Mouse (Mus musculus): ENCODE data around the gene Olfr934. TPM values are rescaled to one million over a fixed set of nuclear protein-coding genes. Genes with fewer than 3 reads are reported as not detected.

The Olfr934 gene
- not detected for total RNA-seq (2021)
- long read RNA-seq, experiment 1, result 0 reads
- long read RNA-seq, experiment 2, result 0 reads

DNA sequence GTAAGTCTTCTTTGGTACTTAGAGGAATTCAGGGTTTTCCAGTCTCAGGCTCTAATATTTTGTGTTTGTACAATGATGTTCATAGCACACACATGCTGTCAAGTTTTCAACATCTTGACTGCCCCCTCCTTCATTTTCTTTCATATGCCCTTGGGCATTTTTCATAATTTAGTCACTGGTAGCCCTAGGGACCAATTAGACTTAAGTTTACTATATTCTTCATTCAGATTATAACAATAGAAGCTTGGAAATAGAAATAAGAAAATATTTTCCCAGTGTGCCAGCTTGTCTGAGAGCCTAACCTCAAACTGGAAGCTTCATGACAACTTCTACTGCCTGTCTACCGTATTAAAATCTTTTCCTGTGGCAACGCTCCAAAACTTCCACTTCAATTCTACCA is at the start of gene Olfr934:
TSS of gene Olfr934 (minus strand) at position 101 of the 400 bp plus-strand sequence.
- DNase-seq (ENCODE audit: low spot score in 2 of 2), result no peak

DNA sequence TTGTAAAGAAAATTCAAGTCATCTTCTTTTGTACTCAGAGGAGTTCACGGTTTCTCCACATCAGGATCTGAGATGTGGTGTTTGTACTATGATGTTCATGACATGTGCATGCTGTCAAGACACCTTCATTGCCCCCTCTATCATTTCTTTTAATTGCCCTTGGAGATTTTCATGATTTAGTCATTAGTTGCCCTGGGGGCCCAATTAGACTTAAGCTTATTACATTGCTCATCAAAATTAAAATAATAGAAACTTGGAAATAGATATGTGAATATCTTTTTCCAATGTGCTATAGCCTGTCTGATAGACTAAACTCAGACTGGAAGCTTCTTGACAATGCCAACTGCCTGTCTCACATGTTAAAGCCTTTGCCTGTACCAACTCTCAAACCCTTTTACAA is 35.2 kb upstream of the Olfr934 start, which contains the start of gene Olfr146:
TSS of gene Olfr146 (minus strand) at position 101 of the 400 bp plus-strand sequence.
- no peak for DNase-seq (ENCODE audit: low spot score in 2 of 2)

DNA sequence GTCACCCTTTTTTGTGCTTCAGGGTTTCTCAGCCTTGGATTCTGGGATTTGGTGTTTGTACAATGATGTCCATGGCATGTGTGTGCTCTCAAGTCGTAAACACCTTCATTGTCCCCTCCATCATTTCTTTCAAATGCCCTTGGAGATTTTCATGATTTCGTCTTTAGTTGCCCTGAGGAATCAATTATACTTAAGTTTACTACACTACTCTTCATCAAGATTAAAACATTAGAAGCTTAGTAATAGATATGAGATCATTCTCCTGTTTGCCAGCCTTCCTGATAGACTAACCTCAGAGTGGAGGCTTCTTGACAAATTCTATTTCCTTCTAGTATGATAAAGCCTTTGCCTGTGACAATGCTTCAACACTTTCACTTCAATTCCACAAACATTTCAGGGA is 11.5 kb upstream of the Olfr934 start, which contains the start of gene Olfr935:
TSS of gene Olfr935 (minus strand) at position 101 of the 400 bp plus-strand sequence.
- DNase-seq (ENCODE audit: low spot score in 2 of 2), result no peak

DNA sequence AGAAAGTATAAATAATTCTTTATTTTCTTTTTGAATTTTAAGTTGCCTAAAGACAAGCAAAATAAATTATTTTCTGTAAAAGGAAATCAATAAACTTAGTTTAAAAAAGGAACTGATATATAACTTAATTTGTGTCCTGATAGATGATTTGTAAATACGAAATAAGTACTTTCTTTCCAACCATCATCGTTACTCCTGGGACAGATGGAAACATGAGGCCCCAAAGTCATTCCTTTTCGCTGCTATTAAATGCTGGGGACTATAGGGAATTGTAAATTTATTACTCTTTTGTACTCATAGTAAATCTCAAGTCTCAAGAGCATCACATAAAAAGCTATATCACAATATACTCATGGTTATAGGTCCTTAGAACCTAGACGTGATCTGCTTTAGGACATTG is 16.1 kb downstream of the Olfr934 start, which contains the start of gene Olfr933:
TSS of gene Olfr933 (plus strand) at position 301 of the 400 bp plus-strand sequence.
- DNase-seq (ENCODE audit: low spot score in 2 of 2), result no peak

DNA sequence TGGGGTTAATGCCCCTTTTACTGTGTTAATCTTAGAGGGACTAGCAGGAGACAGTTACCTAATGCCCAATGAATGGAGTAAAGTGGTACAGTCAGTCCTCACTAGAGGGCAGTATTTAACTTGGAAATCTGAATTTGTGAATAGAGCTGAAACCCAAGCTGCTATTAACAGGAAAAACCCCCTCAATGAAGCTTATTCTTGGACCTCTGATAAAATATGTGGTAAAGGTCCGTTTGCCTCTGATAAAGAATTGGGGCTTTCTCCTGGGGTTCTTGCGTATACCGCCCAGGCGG is 34.0 kb downstream of the Olfr934 start:
- DNase-seq (ENCODE audit: low spot score in 2 of 2), result no peak

DNA sequence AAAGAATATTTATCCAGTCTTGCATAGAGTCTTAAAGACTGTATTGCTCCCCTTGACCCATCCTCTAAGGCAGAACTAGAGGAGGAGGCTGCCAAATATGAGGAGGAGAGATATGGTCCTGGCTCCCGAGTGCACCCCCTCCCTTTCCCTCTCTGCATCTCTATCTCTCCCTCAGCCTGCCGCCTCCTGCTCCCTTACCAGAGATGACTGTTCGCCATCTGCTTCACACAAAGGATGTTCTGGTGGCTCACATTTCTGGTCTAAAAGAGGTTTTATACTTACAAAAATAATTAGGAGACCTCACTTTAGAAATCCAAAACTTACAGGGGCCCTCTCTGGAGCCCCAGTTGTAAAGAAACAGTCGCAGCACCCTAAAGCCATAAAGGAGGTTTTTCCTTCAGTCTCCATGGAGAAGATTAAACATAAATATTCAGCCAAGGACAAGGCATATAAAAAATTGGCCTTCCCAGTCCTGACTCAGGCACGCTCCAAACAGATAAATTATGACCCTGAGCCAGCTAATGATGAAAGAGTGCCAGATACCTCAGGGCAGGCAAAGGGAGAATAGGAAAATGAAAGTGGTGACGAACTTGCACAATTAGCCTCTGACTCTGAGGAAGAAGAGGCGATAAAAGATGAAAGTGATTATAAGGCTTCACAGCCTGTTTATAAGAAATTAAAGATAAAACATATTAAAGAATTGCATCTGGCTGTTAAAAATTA is 34.6 kb downstream of the Olfr934 start:
- DNase-seq (ENCODE audit: low spot score in 2 of 2), result no peak

Other genes with a start within 250 kb of the Olfr934 start
- gene Olfr920, start 236.0 kb downstream of the Olfr934 start, total RNA-seq (2021), result under 1 TPM; 0.48 to 0.51 TPM
- gene Olfr921, start 215.2 kb downstream of the Olfr934 start, total RNA-seq (2021), result not detected
- not detected for gene Olfr922, start 173.7 kb downstream of the Olfr934 start, total RNA-seq (2021)
- gene Olfr923, start 161.8 kb downstream of the Olfr934 start, total RNA-seq (2021), result not detected
- gene Olfr924, start 143.9 kb downstream of the Olfr934 start, total RNA-seq (2021), result not detected
- gene Olfr26, start 133.3 kb downstream of the Olfr934 start, total RNA-seq (2021), result not detected
- not detected for gene Olfr926, start 111.2 kb downstream of the Olfr934 start, total RNA-seq (2021)
- not detected for gene Olfr930, start 58.5 kb downstream of the Olfr934 start, total RNA-seq (2021)
- gene Olfr933, start 16.0 kb downstream of the Olfr934 start, total RNA-seq (2021), result under 1 TPM in 1 of 2 experiments, not detected in 1; 0.11 TPM
- gene Olfr935, start 11.4 kb upstream of the Olfr934 start, total RNA-seq (2021), result not detected
- gene Olfr146, start 35.1 kb upstream of the Olfr934 start, total RNA-seq (2021), result not detected
- not detected for gene Olfr937, start 76.6 kb upstream of the Olfr934 start, total RNA-seq (2021)
- not detected for gene Olfr938, start 90.6 kb upstream of the Olfr934 start, total RNA-seq (2021)
- gene Olfr27, start 139.8 kb upstream of the Olfr934 start, total RNA-seq (2021), result not detected
- gene Olfr943, start 178.0 kb upstream of the Olfr934 start, total RNA-seq (2021), result not detected
- gene Olfr944, start 213.6 kb upstream of the Olfr934 start, total RNA-seq (2021), result not detected

Data from adrenal gland, postnatal 4 days (tissue).